Mouse (Mus musculus) lung, postnatal 36 days (tissue): ENCODE data around the gene Ltbp1.

Experiments
- DNase-seq: peaks from one replicate; pipeline ENCODE4 v3.0.0; 2022; ENCODE audit warnings: mixed read lengths

Ltbp1 gene

DNA sequence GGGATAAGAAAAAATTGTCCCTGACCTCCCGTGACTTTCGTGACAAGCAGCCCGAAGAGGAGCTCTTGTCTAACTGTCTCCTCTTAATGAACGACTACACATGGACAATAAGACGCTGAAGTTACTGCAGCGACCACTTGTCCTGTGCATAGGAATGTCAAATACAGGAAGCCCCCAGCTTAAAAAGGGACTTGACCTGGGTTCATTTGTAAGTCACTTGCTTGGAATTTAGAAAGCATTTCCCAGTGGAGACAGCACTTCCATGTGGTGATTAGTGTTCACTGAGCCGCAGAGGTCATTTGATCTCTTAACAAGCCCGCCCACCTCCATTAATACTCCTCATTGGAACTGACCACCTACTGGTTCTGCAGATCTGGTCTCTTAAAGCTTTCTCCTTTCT is 61.9 kb downstream of the Ltbp1 start:
- DNase-seq, result no peak

DNA sequence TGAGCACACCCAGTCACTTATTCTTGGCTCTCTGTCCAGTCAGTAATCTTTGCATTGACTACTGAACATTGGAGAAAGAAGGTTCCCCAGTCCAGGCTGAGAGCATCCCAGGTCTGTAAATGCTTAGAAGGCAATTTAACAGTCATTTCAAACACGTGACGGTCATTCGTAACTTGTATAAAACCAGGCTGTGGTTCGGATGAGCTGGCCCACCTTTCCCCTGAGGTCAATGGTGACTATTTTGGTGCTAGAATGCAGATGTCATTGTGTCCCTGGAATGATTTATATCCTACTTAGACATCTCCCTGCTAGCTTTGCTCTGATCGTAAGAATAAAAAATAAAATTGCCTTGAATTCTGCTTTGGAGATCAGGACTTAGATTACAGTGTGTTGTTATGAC is 63.9 kb downstream of the Ltbp1 start:
- no peak for DNase-seq

DNA sequence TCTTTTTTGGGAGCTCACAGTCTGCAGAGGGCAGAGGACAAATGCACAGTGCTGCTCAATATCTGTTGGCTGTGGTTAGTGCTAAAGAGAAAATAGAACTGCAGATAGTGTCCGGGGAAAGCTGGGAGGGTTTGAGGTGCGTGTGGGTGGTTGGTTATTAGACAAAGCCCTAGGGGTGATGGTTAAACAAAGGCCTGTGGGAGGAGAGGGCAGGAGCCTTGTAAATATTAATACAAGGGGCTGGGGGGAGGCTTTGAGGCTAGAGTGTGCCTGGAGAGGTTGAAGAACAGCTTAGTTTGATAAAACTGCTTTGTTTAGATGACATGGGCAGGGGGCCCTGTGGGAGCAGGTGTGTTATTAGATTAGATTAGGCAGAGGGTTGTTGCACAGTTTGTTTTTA is 65.8 kb downstream of the Ltbp1 start:
- DNase-seq, result no peak

GRCm38 (mm10) chr17:75071749-75072148 is 66.4 kb downstream of the Ltbp1 start:
- no peak for DNase-seq

- DNase-seq, result peak; percentile 70
Measured at GRCm38 (mm10) chr17:75073887-75074286, 68.5 kb downstream of the Ltbp1 start.

GRCm38 (mm10) chr17:75074978-75075699 is 69.8 kb downstream of the Ltbp1 start:
- peak; percentile 76 for DNase-seq

DNA sequence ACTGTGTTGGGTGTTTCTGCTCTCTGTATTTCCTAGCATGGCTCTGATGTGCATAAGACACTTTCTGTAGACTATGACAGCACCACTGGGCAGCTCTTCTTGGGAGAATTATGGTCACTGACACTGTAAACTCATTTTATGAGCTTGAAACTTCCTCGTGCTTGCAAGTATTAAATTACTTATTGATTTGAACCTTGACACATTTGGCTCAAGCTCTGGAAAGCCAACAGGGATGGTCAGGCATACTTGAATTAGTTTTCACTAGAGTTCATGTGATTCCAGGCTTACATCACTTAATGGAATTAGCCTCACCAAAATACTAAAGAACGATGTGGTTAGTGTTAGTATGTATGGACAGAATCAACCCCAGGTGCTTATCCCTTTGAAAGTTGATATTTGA is 76.0 kb downstream of the Ltbp1 start:
- DNase-seq, result no peak

GRCm38 (mm10) chr17:75082449-75082848 is 77.1 kb downstream of the Ltbp1 start:
- DNase-seq, result no peak

DNA sequence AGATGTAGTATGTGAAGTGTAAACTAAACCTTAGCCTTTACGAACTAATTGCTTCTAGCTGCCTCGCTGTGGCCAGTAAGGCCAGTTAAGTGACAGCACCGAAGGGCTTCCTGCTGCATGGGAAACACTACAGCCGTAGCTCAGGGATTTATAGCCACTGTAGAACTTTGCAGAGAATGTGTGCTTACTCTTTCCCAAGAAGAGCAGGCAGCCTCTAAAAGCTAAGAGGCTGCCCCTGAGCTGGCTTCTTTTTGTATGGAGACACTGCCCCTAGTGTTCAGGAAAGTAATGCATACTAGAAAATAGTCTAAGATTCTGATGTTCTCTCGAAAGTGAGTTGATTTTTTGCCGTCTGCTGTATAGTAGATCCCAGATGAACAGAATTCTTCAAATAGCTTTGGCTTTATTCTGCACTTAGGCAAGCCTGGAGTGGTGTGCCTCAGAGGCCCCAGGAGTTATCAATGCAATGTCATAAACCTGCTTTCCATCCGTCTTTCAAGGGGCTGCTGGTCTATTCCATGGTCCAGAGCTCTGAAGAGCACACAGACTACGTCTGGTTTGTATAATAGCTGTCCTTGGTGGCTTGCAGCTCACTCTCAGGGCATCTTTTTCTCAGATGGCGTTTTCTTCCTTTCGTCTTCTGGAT is 82.1 kb downstream of the Ltbp1 start:
- DNase-seq, result peak; percentile 69

- no peak for DNase-seq
Measured at GRCm38 (mm10) chr17:75088232-75088631, 82.9 kb downstream of the Ltbp1 start.

DNA sequence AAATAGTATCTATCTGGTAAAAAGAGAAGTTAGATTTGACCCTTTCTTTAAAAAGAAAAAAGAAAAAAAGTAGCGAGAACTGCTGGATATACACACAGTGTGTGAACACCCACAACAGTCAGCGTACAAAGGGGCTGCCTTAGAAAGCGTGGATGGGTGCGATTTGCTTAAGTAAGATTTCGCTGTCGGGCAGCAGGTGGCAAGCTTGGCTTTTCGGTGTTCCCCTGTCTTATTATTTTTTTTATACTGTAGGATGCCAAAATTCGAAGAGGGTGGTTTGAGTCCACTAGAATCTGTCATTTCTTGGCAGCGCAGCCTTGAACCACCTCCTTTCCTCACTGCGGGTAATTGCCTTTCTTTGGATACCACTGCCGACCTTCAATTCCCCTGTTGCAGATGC is 83.4 kb downstream of the Ltbp1 start:
- peak; percentile 35 for DNase-seq

GRCm38 (mm10) chr17:75090556-75090955 is 85.2 kb downstream of the Ltbp1 start:
- no peak for DNase-seq

DNA sequence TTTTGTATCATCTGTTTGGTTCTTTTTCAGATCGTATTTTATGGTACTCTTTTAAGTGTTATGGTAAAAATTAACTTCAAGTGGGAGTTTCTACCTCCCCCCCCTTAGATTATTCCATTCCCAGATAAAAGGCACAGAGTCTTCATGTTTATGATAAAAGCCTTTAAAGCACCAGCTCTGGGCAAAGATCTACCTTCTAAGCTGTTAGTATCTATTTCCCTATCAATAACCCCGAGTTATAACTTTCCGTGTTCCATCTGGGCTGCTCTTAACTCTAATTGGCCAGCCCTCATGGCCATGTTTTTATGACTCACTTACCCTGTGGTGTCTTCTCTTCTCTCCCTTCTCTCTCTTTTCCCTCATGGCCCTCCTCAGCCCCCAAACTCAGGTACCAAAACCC is 88.2 kb downstream of the Ltbp1 start:
- no peak for DNase-seq

- DNase-seq, result no peak
Measured at GRCm38 (mm10) chr17:75094591-75094990, 89.2 kb downstream of the Ltbp1 start.

GRCm38 (mm10) chr17:75096727-75097126 is 91.4 kb downstream of the Ltbp1 start:
- no peak for DNase-seq

- DNase-seq, result no peak
Measured at GRCm38 (mm10) chr17:75097367-75097766, 92.0 kb downstream of the Ltbp1 start.

- DNase-seq, result no peak
Measured at GRCm38 (mm10) chr17:75101215-75101614, 95.8 kb downstream of the Ltbp1 start.

DNA sequence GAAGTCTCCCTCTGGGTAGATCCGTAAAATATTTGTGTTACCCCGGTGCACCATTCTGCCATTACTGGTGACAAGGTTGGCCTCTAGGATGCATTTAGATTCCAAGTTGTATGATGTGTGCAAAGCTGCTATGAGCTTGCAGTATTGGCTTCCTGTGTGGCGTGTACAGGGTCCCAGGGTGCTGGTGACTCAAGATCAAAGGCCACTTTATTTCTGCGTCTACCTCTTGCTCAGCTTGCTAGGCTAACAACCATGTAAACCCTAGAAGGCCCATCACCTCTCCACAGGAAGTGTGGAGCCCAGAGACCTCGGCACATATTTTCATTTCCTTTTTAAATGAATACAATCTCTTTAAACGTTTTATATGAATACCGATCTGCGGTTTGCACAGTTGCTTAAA is 96.6 kb downstream of the Ltbp1 start:
- DNase-seq, result no peak

DNA sequence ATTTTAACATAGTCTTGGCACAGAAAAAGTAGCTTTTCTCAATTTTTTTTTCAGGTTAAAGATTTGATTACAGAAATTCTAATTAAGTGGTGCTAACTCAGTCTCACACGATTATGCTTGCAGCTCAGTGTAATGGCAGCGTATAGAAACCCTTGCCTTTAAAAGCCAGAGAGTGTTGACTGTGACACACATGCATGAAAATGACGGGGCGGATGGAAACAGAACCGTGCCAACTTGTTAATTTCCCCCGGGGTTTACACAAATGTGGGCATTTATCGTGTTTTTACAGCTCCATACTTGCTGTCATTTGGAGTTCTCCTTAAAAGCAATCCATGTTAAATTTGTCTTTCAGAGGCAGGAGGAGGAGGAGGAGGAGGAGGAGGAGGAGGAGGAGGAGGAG is 102.0 kb downstream of the Ltbp1 start:
- no peak for DNase-seq

- DNase-seq, result no peak
Measured at GRCm38 (mm10) chr17:75107879-75108278, 102.5 kb downstream of the Ltbp1 start.

GRCm38 (mm10) chr17:75109081-75109716 is 103.8 kb downstream of the Ltbp1 start:
- DNase-seq, result no peak

GRCm38 (mm10) chr17:75110252-75111205 is 105.2 kb downstream of the Ltbp1 start:
- DNase-seq, result peak; percentile 51

GRCm38 (mm10) chr17:75115594-75115993 is 110.2 kb downstream of the Ltbp1 start:
- no peak for DNase-seq
